Mouse (Mus musculus): ENCODE results near the gene Prg3. TPM values are rescaled to one million over a fixed set of nuclear protein-coding genes. Genes with fewer than 3 reads are reported as not detected.

The Prg3 gene
- polyA plus RNA-seq, 1 experiment from 2014 or later = not detected

DNA sequence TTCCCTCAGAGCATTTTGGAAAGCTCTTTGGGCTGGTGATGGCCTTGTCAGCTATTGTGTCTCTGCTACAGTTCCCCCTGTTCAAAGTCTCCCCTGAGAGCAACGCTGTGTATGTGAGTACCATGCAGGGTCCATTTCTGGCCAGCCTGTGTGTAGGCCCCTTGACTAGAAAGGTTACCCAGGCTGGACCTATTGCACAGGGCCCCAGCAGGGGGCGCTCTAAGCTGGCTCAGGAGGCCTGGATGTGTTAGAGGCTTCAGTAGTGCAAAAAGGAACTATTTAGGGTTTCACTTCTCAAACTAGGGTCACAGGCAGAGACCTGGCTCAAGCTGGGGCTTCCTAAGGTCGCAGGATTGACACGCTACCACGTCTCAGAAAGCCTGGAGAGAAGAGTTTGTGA is 31.7 kb upstream of the Prg3 start:
- 60% methylated on average over 5 of the region's 5 CpGs for WGBS
- Histone ChIP-seq H3K9me3 (replicated peaks) (no peaks in the 10 kb centered on the region), H3K4me3 (no peak overlapping the region), H3K4me1 (peaks cover under 1% of the 10 kb centered on the region), H3K27me3 (ENCODE audit: low read depth, poor library complexity, severe bottlenecking) (no peaks in the 10 kb centered on the region), H3K27ac (replicated peaks) (no peak overlapping the region), H3K36me3 (peaks cover 7% of the 10 kb centered on the region; the same call in 1 of the 2 replicates)
- DNase-seq (ENCODE audit: low spot score) = peak; percentile 61

- WGBS = 93% methylated on average over 11 of the region's 11 CpGs
- no peaks in the 10 kb centered on the region for H3K9me3 ChIP-seq (replicated peaks)
- no peak overlapping the region for H3K4me3 ChIP-seq
- peaks cover 25% of the 10 kb centered on the region for H3K4me1 ChIP-seq
- H3K27ac ChIP-seq (replicated peaks) = no peak overlapping the region
- no peaks in the 10 kb centered on the region for H3K27me3 ChIP-seq (ENCODE audit: low read depth, poor library complexity, severe bottlenecking)
- no peak for DNase-seq (ENCODE audit: low spot score)
- H3K36me3 ChIP-seq = peaks cover 5% of the 10 kb centered on the region; the same call in 1 of the 2 replicates
These were observed 29.3 kb upstream of the Prg3 start for GRCm38 (mm10) chr2:84958588-84959264.

- Histone ChIP-seq H3K36me3 (peaks cover 1% of the 10 kb centered on the region; the same call in 1 of the 2 replicates), H3K4me1 (peaks cover 28% of the 10 kb centered on the region), H3K4me3 (no peak overlapping the region), H3K9me3 (replicated peaks) (no peaks in the 10 kb centered on the region), H3K27me3 (ENCODE audit: low read depth, poor library complexity, severe bottlenecking) (no peaks in the 10 kb centered on the region), H3K27ac (replicated peaks) (peak overlapping the region; percentile 52; the same call in 1 of the 2 replicates)
- no peak for DNase-seq (ENCODE audit: low spot score)
- 81% methylated on average over 2 of the region's 2 CpGs for WGBS
These were observed 26.7 kb upstream of the Prg3 start for GRCm38 (mm10) chr2:84961300-84961699.

GRCm38 (mm10) chr2:84961901-84962300 is 26.1 kb upstream of the Prg3 start:
- Histone ChIP-seq H3K4me3 (no peak overlapping the region), H3K27ac (replicated peaks) (0 out of 2 replicates have a peak overlapping the region, but pooled peaks have one; percentile 65), H3K27me3 (ENCODE audit: low read depth, poor library complexity, severe bottlenecking) (no peaks in the 10 kb centered on the region), H3K9me3 (replicated peaks) (no peaks in the 10 kb centered on the region), H3K36me3 (no peaks in the 10 kb centered on the region), H3K4me1 (peaks cover 28% of the 10 kb centered on the region)
- no peak for DNase-seq (ENCODE audit: low spot score)
- 72% methylated on average over 3 of the region's 3 CpGs for WGBS

- Histone ChIP-seq H3K4me1 (peaks cover 28% of the 10 kb centered on the region), H3K9me3 (replicated peaks) (no peaks in the 10 kb centered on the region), H3K36me3 (no peaks in the 10 kb centered on the region), H3K27ac (replicated peaks) (peak overlapping the region; percentile 65), H3K27me3 (ENCODE audit: low read depth, poor library complexity, severe bottlenecking) (no peaks in the 10 kb centered on the region), H3K4me3 (no peak overlapping the region)
- DNase-seq (ENCODE audit: low spot score) = peak; percentile 25
- WGBS = 28% methylated on average over 6 of the region's 6 CpGs
These were observed 25.0 kb upstream of the Prg3 start for GRCm38 (mm10) chr2:84962906-84963507.

- H3K27me3 ChIP-seq (ENCODE audit: low read depth, poor library complexity, severe bottlenecking) = no peaks in the 10 kb centered on the region
- DNase-seq (ENCODE audit: low spot score) = no peak
- H3K27ac ChIP-seq (replicated peaks) = peak overlapping the region; percentile 65
- 91% methylated on average over 7 of the region's 7 CpGs for WGBS
- H3K4me3 ChIP-seq = no peak overlapping the region
- H3K9me3 ChIP-seq (replicated peaks) = no peaks in the 10 kb centered on the region
- no peaks in the 10 kb centered on the region for H3K36me3 ChIP-seq
- peaks cover 28% of the 10 kb centered on the region for H3K4me1 ChIP-seq
These were observed 23.8 kb upstream of the Prg3 start for GRCm38 (mm10) chr2:84964111-84964801.

GRCm38 (mm10) chr2:84967318-84967991 is 20.6 kb upstream of the Prg3 start:
- Histone ChIP-seq H3K4me1 (peaks cover 16% of the 10 kb centered on the region), H3K27ac (replicated peaks) (no peak overlapping the region), H3K27me3 (ENCODE audit: low read depth, poor library complexity, severe bottlenecking) (no peaks in the 10 kb centered on the region), H3K36me3 (no peaks in the 10 kb centered on the region), H3K4me3 (no peak overlapping the region), H3K9me3 (replicated peaks) (no peaks in the 10 kb centered on the region)
- WGBS = 90% methylated on average over 5 of the region's 5 CpGs
- no peak for DNase-seq (ENCODE audit: low spot score)

GRCm38 (mm10) chr2:84975580-84975979 is 12.4 kb upstream of the Prg3 start:
- no peaks in the 10 kb centered on the region for H3K36me3 ChIP-seq
- H3K4me1 ChIP-seq = no peaks in the 10 kb centered on the region
- WGBS = 86% methylated on average over 2 of the region's 2 CpGs
- no peak for DNase-seq (ENCODE audit: low spot score)
- H3K9me3 ChIP-seq (replicated peaks) = no peaks in the 10 kb centered on the region
- no peak overlapping the region for H3K27ac ChIP-seq (replicated peaks)
- no peaks in the 10 kb centered on the region for H3K27me3 ChIP-seq (ENCODE audit: low read depth, poor library complexity, severe bottlenecking)
- no peak overlapping the region for H3K4me3 ChIP-seq

DNA sequence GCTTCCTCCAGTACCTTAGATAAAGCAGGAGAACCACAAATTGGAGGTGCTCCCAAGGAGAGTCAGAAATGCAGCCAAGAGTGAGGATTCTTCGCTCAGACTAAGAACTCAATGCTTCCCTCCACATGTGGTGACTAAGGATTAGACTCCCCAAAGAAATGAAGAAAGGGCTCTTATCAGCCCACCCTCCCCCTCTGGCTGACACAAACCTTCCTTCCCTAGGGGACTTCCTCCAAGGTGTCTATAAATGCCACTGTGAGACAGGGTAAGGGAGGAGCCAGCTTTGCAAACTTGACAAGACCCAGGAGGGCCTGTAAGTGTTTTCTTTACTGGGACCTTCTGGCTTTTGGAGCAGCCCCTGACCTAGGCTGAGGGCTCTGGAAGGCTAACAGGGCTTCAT is 7.8 kb upstream of the Prg3 start, which contains the start of gene Prg2:
Gene Prg2 (plus strand): TSS at position 274 of the 400 bp plus-strand sequence.
- no peak for DNase-seq (ENCODE audit: low spot score)
- no peaks in the 10 kb centered on the region for H3K27me3 ChIP-seq (ENCODE audit: low read depth, poor library complexity, severe bottlenecking)
- no peak within 1 kb of the TSS for H3K4me3 ChIP-seq
- H3K9me3 ChIP-seq (replicated peaks) = no peaks in the 10 kb centered on the region
- H3K36me3 ChIP-seq = no peaks in the 10 kb centered on the region
- no peaks in the 10 kb centered on the region for H3K4me1 ChIP-seq
- WGBS = 41% methylated on average over 1 of the region's 1 CpGs
- H3K27ac ChIP-seq (replicated peaks) = no peak within 1 kb of the TSS

- Histone ChIP-seq H3K36me3 (no peaks in the 10 kb centered on the region), H3K27me3 (ENCODE audit: low read depth, poor library complexity, severe bottlenecking) (no peaks in the 10 kb centered on the region), H3K4me3 (no peak overlapping the region), H3K9me3 (replicated peaks) (no peaks in the 10 kb centered on the region), H3K4me1 (no peaks in the 10 kb centered on the region), H3K27ac (replicated peaks) (no peak overlapping the region)
- WGBS = 90% methylated on average over 2 of the region's 2 CpGs
- no peak for DNase-seq (ENCODE audit: low spot score)
These were observed 8.4 kb downstream of the Prg3 start for GRCm38 (mm10) chr2:84996376-84996775.

DNA sequence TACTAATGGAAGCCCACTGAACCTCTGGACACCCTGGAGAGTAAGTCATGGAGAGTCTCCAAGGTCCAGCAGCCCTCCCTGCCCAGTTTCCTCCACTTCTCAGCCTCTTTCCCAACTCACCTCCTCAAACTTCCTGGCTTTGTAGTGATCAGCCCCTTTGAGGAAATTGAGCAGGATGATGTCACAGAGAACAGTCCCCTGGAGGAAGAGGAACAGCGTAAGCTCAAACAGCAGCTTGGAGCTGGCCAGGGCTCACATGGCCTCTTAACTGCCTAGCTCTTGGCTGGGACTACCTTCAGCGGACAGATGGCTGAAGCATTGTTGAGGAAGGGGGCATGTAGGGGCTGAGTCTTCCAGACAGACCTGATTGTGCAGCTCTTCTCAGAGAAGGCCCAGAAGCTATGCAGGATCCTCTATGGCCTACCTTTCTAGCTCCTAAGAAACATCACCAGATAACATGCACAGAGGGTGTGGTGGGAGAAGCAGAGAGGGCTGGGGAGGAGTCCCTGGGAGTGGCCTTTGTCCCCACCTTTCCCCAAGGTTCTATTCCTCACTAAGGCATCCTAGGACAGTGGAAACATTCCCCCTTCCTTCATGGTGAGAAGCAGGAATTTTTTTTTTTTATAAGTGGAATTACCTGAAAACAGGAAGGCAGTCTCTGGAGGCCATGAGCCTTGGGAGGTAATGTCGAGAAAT is 11.6 kb downstream of the Prg3 start:
- 84% methylated on average over 3 of the region's 3 CpGs for WGBS
- no peaks in the 10 kb centered on the region for H3K36me3 ChIP-seq
- DNase-seq (ENCODE audit: low spot score) = no peak
- H3K27me3 ChIP-seq (ENCODE audit: low read depth, poor library complexity, severe bottlenecking) = no peaks in the 10 kb centered on the region
- H3K9me3 ChIP-seq (replicated peaks) = no peaks in the 10 kb centered on the region
- no peak overlapping the region for H3K4me3 ChIP-seq
- H3K4me1 ChIP-seq = no peaks in the 10 kb centered on the region
- H3K27ac ChIP-seq (replicated peaks) = no peak overlapping the region

DNA sequence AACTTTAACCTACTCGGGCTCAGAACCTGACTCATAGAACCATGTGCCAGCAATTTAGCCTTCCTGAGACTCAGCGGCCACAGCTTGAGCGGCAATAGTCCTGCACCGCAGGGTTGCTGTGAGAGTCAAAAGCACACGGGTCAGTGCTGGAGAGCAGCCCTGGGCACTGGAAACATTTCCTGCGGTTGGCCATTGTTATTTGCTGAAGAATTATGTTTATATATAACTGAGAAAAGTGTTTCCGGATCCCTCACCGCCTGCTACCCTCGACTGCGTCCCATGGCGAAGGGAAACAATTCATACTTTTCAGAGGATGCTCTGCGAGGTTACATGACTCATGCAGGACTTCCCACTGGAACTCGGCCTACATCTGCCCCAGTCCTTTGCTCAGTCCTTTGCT is 13.5 kb downstream of the Prg3 start:
- H3K27me3 ChIP-seq (ENCODE audit: low read depth, poor library complexity, severe bottlenecking) = no peaks in the 10 kb centered on the region
- no peak overlapping the region for H3K4me3 ChIP-seq
- WGBS = 81% methylated on average over 13 of the region's 13 CpGs

More for the DNA sequence above, 13.5 kb downstream of the Prg3 start:
- H3K9me3 ChIP-seq (replicated peaks) = no peaks in the 10 kb centered on the region
- H3K27ac ChIP-seq (replicated peaks) = no peak overlapping the region
- DNase-seq (ENCODE audit: low spot score) = no peak
- H3K36me3 ChIP-seq = no peaks in the 10 kb centered on the region
- no peaks in the 10 kb centered on the region for H3K4me1 ChIP-seq

All from midbrain, embryonic 10.5 days (tissue).